Mouse (Mus musculus): Measurements from ENCODE around the gene Pxdc1. TPM values are rescaled to one million over a fixed set of nuclear protein-coding genes. Genes with fewer than 3 reads are reported as not detected.

The Pxdc1 gene
- polyA plus RNA-seq, 1 experiment from 2014 or later: 5.5 TPM

GRCm38 (mm10) chr13:34647221-34647620 is 6.1 kb downstream of the Pxdc1 start:
- no peak overlapping the region for H3K9ac ChIP-seq
- H3K27ac ChIP-seq (replicated peaks): no peak overlapping the region
- no peak overlapping the region for H3K4me2 ChIP-seq
- no peak for ATAC-seq (ENCODE audit: low read depth)
- 87% methylated on average over 8 of the region's 8 CpGs for WGBS
- H3K9me3 ChIP-seq: no peaks in the 10 kb centered on the region
- H3K4me1 ChIP-seq (replicated peaks): peaks cover 33% of the 10 kb centered on the region
- no peaks in the 10 kb centered on the region for H3K36me3 ChIP-seq
- no peak overlapping the region for H3K4me3 ChIP-seq
- H3K27me3 ChIP-seq: peaks cover 35% of the 10 kb centered on the region

- no peak for ATAC-seq (ENCODE audit: low read depth)
- Histone ChIP-seq H3K9me3 (no peaks in the 10 kb centered on the region), H3K4me2 (no peak overlapping the region), H3K27me3 (peaks cover 26% of the 10 kb centered on the region), H3K36me3 (no peaks in the 10 kb centered on the region), H3K27ac (replicated peaks) (no peak overlapping the region), H3K4me1 (replicated peaks) (peaks cover 23% of the 10 kb centered on the region), H3K9ac (no peak overlapping the region), H3K4me3 (no peak overlapping the region)
- 81% methylated on average over 7 of the region's 7 CpGs for WGBS
Measured at GRCm38 (mm10) chr13:34646240-34646750, 7.0 kb downstream of the Pxdc1 start.

GRCm38 (mm10) chr13:34645519-34645918 is 7.8 kb downstream of the Pxdc1 start:
- Histone ChIP-seq H3K27me3 (peaks cover 18% of the 10 kb centered on the region), H3K4me3 (no peak overlapping the region), H3K36me3 (no peaks in the 10 kb centered on the region), H3K9me3 (no peaks in the 10 kb centered on the region), H3K4me2 (no peak overlapping the region), H3K27ac (replicated peaks) (no peak overlapping the region), H3K4me1 (replicated peaks) (peaks cover 16% of the 10 kb centered on the region; the same call in 1 of the 2 replicates), H3K9ac (no peak overlapping the region)
- 96% methylated on average over 5 of the region's 5 CpGs for WGBS
- ATAC-seq (ENCODE audit: low read depth): no peak

- H3K4me2 ChIP-seq: no peak overlapping the region
- 81% methylated on average over 14 of the region's 14 CpGs for WGBS
- ATAC-seq (ENCODE audit: low read depth): no peak
- peaks cover 7% of the 10 kb centered on the region; the same call in 1 of the 2 replicates for H3K27me3 ChIP-seq
- no peaks in the 10 kb centered on the region for H3K9me3 ChIP-seq
- no peak overlapping the region for H3K27ac ChIP-seq (replicated peaks)
- no peak overlapping the region for H3K9ac ChIP-seq
- H3K36me3 ChIP-seq: no peaks in the 10 kb centered on the region
- 0 out of 2 replicates have a peak, but pooled peaks cover 4% of the 10 kb centered on the region for H3K4me1 ChIP-seq (replicated peaks)
- H3K4me3 ChIP-seq: no peak overlapping the region
Measured at GRCm38 (mm10) chr13:34644401-34644800, 8.9 kb downstream of the Pxdc1 start.

GRCm38 (mm10) chr13:34643926-34644325 is 9.4 kb downstream of the Pxdc1 start:
- H3K9me3 ChIP-seq: no peaks in the 10 kb centered on the region
- 78% methylated on average over 4 of the region's 4 CpGs for WGBS
- no peak overlapping the region for H3K27ac ChIP-seq (replicated peaks)
- 0 out of 2 replicates have a peak, but pooled peaks cover 4% of the 10 kb centered on the region for H3K4me1 ChIP-seq (replicated peaks)
- no peak for ATAC-seq (ENCODE audit: low read depth)
- no peak overlapping the region for H3K4me3 ChIP-seq
- H3K27me3 ChIP-seq: peaks cover 6% of the 10 kb centered on the region; the same call in 1 of the 2 replicates
- H3K36me3 ChIP-seq: no peaks in the 10 kb centered on the region
- H3K4me2 ChIP-seq: no peak overlapping the region
- H3K9ac ChIP-seq: no peak overlapping the region

GRCm38 (mm10) chr13:34642941-34643875 is 10.1 kb downstream of the Pxdc1 start:
- Histone ChIP-seq H3K27ac (replicated peaks) (no peak overlapping the region), H3K36me3 (no peaks in the 10 kb centered on the region), H3K9ac (no peak overlapping the region), H3K4me2 (no peak overlapping the region), H3K4me1 (replicated peaks) (0 out of 2 replicates have a peak, but pooled peaks cover 4% of the 10 kb centered on the region), H3K9me3 (no peaks in the 10 kb centered on the region), H3K4me3 (no peak overlapping the region), H3K27me3 (no peaks in the 10 kb centered on the region)
- ATAC-seq (ENCODE audit: low read depth): 0 out of 2 replicates have a peak, but pooled peaks have one; percentile 34
- 28% methylated on average over 7 of the region's 7 CpGs for WGBS

- Histone ChIP-seq H3K4me1 (replicated peaks) (0 out of 2 replicates have a peak, but pooled peaks cover 4% of the 10 kb centered on the region), H3K27me3 (no peaks in the 10 kb centered on the region), H3K9ac (no peak overlapping the region), H3K36me3 (no peaks in the 10 kb centered on the region), H3K9me3 (no peaks in the 10 kb centered on the region), H3K27ac (replicated peaks) (no peak overlapping the region), H3K4me3 (no peak overlapping the region), H3K4me2 (no peak overlapping the region)
- 70% methylated on average over 2 of the region's 2 CpGs for WGBS
- no peak for ATAC-seq (ENCODE audit: low read depth)
Measured at GRCm38 (mm10) chr13:34641066-34641465, 12.2 kb downstream of the Pxdc1 start.

GRCm38 (mm10) chr13:34635978-34636377 is 17.3 kb downstream of the Pxdc1 start:
- Histone ChIP-seq H3K9ac (no peak overlapping the region), H3K27me3 (no peaks in the 10 kb centered on the region), H3K27ac (replicated peaks) (no peak overlapping the region), H3K4me3 (no peak overlapping the region), H3K4me1 (replicated peaks) (no peaks in the 10 kb centered on the region), H3K4me2 (no peak overlapping the region), H3K9me3 (no peaks in the 10 kb centered on the region), H3K36me3 (no peaks in the 10 kb centered on the region)
- peak; percentile 83 for ATAC-seq (ENCODE audit: low read depth)
- 55% methylated on average over 5 of the region's 5 CpGs for WGBS

- Histone ChIP-seq H3K27ac (replicated peaks) (no peak overlapping the region), H3K36me3 (no peaks in the 10 kb centered on the region), H3K27me3 (no peaks in the 10 kb centered on the region), H3K9ac (no peak overlapping the region), H3K4me3 (no peak overlapping the region), H3K4me1 (replicated peaks) (no peaks in the 10 kb centered on the region), H3K4me2 (no peak overlapping the region), H3K9me3 (no peaks in the 10 kb centered on the region)
- 94% methylated on average over 8 of the region's 8 CpGs for WGBS
- ATAC-seq (ENCODE audit: low read depth): no peak
Measured at GRCm38 (mm10) chr13:34630319-34630718, 23.0 kb downstream of the Pxdc1 start.

- Histone ChIP-seq H3K9ac (no peak overlapping the region), H3K4me1 (replicated peaks) (no peaks in the 10 kb centered on the region), H3K27me3 (no peaks in the 10 kb centered on the region), H3K9me3 (no peaks in the 10 kb centered on the region), H3K27ac (replicated peaks) (no peak overlapping the region), H3K4me3 (no peak overlapping the region), H3K36me3 (no peaks in the 10 kb centered on the region), H3K4me2 (no peak overlapping the region)
- ATAC-seq (ENCODE audit: low read depth): no peak
- 91% methylated on average over 5 of the region's 5 CpGs for WGBS
Measured at GRCm38 (mm10) chr13:34629741-34630140, 23.5 kb downstream of the Pxdc1 start.

- no peaks in the 10 kb centered on the region for H3K36me3 ChIP-seq
- H3K4me1 ChIP-seq (replicated peaks): no peaks in the 10 kb centered on the region
- 32% methylated on average over 3 of the region's 3 CpGs for WGBS
- no peak overlapping the region for H3K27ac ChIP-seq (replicated peaks)
- no peak overlapping the region for H3K9ac ChIP-seq
- no peak overlapping the region for H3K4me2 ChIP-seq
- ATAC-seq (ENCODE audit: low read depth): no peak
- H3K4me3 ChIP-seq: no peak overlapping the region
- H3K9me3 ChIP-seq: no peaks in the 10 kb centered on the region
- H3K27me3 ChIP-seq: no peaks in the 10 kb centered on the region
Measured at GRCm38 (mm10) chr13:34627446-34627845, 25.8 kb downstream of the Pxdc1 start.

GRCm38 (mm10) chr13:34624414-34624813 is 28.9 kb downstream of the Pxdc1 start:
- Histone ChIP-seq H3K4me2 (no peak overlapping the region), H3K9ac (no peak overlapping the region), H3K27ac (replicated peaks) (no peak overlapping the region), H3K9me3 (no peaks in the 10 kb centered on the region), H3K4me1 (replicated peaks) (no peaks in the 10 kb centered on the region), H3K27me3 (no peaks in the 10 kb centered on the region), H3K4me3 (no peak overlapping the region), H3K36me3 (no peaks in the 10 kb centered on the region)
- 79% methylated on average over 2 of the region's 2 CpGs for WGBS
- ATAC-seq (ENCODE audit: low read depth): no peak
